Mouse (Mus musculus) embryonic fibroblast, embryonic 13.5 days (primary cell): Measurements from ENCODE around the gene Ccnq. TPM values are rescaled to one million over a fixed set of nuclear protein-coding genes. Genes with fewer than 3 reads are reported as not detected.

Source experiments
- H3K27ac ChIP-seq: 2 replicates; pipeline ENCODE4 v1.5.1; 2012; ENCODE audit warnings: low read length, control low read depth, inconsistent platforms; ENCODE audit not compliant: insufficient read depth
- H3K4me1 ChIP-seq: 2 replicates; pipeline ENCODE4 v1.6.1; 2011; ENCODE audit warnings: low read length; ENCODE audit not compliant: control insufficient read depth, insufficient read depth
- H3K4me3 ChIP-seq: 2 replicates; pipeline ENCODE4 v1.5.1; 2011; ENCODE audit warnings: mild to moderate bottlenecking, control low read depth, low read length; ENCODE audit not compliant: insufficient read depth
- CTCF ChIP-seq: IDR thresholded peaks from 2 replicates; pipeline ENCODE4 v1.5.1; 2011; ENCODE audit warnings: mild to moderate bottlenecking, control low read depth, low read length, moderate library complexity, borderline replicate concordance; ENCODE audit not compliant: insufficient read depth
- POLR2A ChIP-seq: IDR thresholded peaks from 2 replicates; pipeline ENCODE4 v1.6.1; 2011; ENCODE audit warnings: low read depth, mild to moderate bottlenecking, control low read depth, low read length, moderate library complexity
- polyA plus RNA-seq: library from polyadenylated mRNA; stranded (reverse); fragments of >200 nt; gene quantifications from 2 replicates; pipeline ENCODE4 v1.2.4, GENCODE M21; 2011; ENCODE audit warnings: low read depth; ENCODE audit not compliant: missing spikeins, insufficient read length

The Ccnq gene
- polyA plus RNA-seq, 1 experiment = 16.2 TPM

DNA sequence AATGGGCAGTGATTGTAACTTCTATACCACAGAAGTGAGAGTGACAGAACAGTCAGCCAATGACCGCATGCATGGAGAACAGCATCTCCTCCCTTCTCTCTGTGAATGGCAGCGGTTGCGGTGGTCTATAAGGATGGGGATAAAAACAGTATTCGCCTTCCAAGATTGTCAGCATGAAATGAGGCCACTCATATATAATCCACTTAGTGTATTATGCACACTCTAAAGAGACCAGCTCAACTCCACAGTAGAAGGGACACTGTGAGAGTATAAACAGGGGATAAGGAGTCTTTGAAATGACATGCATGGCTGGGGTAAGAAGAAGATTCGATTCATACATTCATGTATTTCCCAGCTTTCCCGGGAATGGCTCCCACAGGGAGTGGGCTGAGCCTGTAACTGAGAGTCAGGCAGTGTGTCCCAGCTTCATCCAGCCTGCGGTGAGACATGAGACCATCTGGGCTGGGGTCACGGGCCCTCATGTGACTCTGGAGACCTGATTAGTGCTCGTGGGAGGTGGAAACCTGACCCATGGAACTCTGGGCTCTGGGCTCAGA is 31.3 kb upstream of the Ccnq start:
- TF ChIP-seq POLR2A (no peak), CTCF (no peak)
- Histone ChIP-seq H3K4me1 (no peaks in the 10 kb centered on the region), H3K4me3 (no peak overlapping the region), H3K27ac (no peak overlapping the region)

DNA sequence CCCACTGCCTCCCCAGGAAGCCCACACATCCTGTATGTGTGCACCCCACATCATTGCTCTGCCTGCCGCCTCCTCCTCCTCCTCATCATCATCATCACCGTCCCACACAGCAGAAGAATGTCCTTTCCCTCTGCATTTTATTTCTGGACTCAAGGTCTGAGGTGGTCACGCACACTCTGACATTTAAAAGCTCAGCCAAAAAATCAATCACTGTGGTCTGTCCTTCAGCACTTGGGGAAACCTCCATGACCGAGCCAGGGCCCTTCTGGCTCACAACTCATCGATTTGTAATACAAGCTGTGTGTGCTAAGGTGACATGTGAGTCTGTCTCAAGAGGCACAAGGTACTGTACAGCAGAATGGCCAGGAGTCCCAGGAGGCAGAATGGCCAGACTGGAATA is 30.8 kb upstream of the Ccnq start:
- no peak overlapping the region for H3K27ac ChIP-seq
- TF ChIP-seq POLR2A (no peak), CTCF (no peak)
- H3K4me3 ChIP-seq = no peak overlapping the region
- H3K4me1 ChIP-seq = no peaks in the 10 kb centered on the region

DNA sequence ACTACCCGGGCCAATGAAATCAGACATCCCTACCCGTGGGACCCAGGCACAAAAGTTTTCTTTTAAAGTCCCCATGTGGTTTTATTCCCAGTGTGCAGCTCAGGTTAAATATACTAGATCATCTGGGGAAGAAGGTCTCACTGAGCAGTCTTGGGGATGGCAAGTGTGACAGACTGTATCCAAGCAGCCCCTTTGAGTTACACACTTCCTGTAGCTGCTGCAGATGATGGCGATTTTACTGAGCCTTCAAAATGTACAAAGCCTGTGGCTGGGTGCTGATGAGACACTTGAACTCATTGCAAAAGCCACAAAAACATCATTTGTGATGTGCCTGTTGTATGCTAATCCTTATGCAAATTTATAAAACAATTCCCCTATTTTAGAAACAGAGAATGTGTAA is 29.0 kb upstream of the Ccnq start:
- Histone ChIP-seq H3K27ac (no peak overlapping the region), H3K4me1 (no peaks in the 10 kb centered on the region), H3K4me3 (no peak overlapping the region)
- TF ChIP-seq POLR2A = no peak
- no peak for TF ChIP-seq CTCF

DNA sequence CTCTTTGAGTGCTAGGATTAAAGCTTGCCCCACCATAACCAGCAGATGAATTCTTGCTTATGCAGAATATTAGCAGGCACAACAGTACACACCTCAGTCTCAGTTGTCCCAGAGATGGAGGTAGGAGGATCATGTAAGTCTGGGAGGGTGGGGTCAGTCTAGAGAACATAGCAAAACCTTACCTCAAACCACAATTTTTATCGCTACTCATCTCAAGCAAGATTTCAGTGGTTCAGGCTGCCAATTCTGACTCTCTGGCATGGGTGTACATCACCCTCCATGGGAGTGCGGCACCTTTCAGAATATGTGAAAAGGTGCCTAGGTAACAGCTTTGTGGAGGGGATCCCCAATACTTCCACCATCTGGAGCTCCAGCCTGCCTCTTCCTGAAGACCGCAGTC is 28.5 kb upstream of the Ccnq start:
- H3K27ac ChIP-seq = no peak overlapping the region
- TF ChIP-seq CTCF (no peak), POLR2A (no peak)

DNA sequence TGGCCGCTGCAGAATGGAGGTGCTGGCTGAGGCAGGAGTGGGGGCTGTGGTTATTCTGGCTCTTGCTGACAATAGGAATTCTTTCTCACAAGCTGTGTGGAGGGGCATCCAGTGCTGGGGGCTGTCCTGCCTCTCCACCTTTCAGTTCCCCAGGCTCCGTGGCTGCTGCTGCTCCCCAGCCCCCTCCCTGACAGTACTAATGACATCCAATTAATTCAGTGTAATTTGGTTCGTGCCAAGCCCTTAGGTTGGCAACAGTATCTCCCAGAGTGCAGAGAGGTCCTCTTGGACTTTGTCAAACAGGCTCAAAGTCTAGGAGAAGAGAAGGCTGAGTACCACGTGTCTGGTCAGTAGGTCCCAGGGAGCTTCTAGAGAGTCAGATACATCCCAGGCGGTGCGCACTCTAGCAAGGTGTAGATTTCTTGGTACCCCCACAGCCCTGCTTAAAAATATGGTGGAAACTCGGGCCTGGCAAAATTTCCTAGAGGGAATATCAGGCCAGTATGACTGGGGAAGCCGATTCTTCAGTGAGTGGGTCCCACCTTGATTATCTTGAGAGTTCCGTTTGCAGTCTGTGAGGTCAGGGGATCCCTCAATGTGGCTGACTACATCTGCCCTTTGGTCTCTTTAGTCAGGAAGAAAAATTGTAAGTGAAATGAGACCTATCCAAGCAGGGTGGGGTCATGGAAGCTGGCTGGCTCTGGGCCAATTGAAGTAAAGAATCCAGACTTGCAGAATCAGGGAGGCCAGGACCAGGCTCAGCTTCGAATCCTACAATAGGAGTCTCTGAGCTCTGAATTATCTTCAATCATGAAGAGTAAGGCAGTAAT is 26.5 kb upstream of the Ccnq start:
- no peak overlapping the region for H3K27ac ChIP-seq
- H3K4me3 ChIP-seq = no peak overlapping the region
- TF ChIP-seq CTCF (no peak), POLR2A (no peak)
- no peaks in the 10 kb centered on the region for H3K4me1 ChIP-seq

More for the DNA sequence above, 28.5 kb upstream of the Ccnq start:
- Histone ChIP-seq H3K4me1 (no peaks in the 10 kb centered on the region), H3K4me3 (no peak overlapping the region)

DNA sequence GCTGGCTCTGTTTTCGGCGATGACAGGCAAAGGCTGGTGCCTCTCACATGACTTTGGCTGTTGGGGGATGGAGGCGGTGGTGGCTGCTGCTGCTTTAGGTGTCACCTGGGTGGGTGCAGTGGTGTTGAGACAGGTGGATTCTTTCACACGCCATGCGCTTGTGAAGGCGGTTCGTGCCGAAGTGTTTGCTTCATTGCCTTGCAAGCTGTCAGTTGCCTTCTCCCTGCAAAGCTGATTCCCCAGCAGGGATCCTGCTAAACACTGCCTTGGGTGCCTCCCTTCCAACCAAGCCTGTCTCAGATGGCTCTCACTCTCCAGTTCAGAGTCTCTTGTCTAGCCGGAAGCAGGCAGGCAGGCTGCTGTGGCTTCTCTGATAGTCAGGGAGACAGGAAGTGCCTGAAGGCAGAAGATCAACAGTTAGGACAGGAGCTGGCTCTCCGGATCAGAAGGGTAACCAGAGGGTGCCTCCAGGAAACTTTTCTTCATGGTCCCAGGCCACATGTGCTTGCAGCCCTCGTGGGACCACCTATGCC is 20.3 kb upstream of the Ccnq start:
- Histone ChIP-seq H3K4me1 (no peaks in the 10 kb centered on the region), H3K4me3 (no peak overlapping the region), H3K27ac (no peak overlapping the region)
- no peak for TF ChIP-seq CTCF
- no peak for TF ChIP-seq POLR2A

DNA sequence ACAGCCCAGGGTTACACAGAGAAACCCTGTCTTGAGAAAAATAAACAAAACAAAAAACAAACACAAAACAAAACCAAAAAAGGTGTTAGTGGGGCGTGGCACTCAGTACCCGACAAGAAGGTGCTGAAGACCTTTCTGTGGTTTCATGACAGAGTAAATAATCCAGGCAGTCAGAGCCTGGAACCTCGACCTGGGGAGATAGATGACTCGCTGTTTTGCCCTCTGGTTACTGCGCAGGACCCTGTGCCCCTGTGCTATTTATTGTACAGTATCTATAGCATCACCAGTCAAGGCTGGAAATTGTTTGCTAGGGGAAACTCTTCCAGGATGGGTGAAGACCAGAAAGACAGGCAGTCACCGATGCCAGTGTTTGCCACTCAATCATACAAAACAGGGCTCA is 18.9 kb upstream of the Ccnq start:
- no peak overlapping the region for H3K4me3 ChIP-seq
- no peak overlapping the region for H3K27ac ChIP-seq
- no peaks in the 10 kb centered on the region for H3K4me1 ChIP-seq
- TF ChIP-seq CTCF (no peak), POLR2A (no peak)

DNA sequence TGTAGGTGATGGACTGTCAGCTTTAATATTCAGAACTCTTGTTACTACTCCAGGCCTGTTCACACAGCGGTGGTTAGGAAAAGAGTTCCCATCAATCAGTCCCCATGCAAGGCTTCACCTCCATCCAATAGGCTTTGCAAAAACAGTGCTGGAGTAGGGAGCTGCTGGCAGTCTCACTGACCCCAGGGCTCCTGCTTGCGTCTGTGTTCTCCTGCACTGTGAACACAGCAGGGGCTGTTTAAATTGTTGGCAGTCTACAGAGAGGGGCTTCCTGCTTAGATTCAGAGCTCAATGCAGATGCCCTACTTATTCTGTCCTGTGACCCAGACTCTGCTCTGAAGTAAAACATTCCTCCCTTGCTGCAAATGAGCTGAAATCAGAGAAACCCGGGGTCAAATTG is 17.2 kb upstream of the Ccnq start:
- Histone ChIP-seq H3K4me1 (no peaks in the 10 kb centered on the region), H3K4me3 (no peak overlapping the region), H3K27ac (no peak overlapping the region)
- TF ChIP-seq POLR2A = no peak
- TF ChIP-seq CTCF = no peak

DNA sequence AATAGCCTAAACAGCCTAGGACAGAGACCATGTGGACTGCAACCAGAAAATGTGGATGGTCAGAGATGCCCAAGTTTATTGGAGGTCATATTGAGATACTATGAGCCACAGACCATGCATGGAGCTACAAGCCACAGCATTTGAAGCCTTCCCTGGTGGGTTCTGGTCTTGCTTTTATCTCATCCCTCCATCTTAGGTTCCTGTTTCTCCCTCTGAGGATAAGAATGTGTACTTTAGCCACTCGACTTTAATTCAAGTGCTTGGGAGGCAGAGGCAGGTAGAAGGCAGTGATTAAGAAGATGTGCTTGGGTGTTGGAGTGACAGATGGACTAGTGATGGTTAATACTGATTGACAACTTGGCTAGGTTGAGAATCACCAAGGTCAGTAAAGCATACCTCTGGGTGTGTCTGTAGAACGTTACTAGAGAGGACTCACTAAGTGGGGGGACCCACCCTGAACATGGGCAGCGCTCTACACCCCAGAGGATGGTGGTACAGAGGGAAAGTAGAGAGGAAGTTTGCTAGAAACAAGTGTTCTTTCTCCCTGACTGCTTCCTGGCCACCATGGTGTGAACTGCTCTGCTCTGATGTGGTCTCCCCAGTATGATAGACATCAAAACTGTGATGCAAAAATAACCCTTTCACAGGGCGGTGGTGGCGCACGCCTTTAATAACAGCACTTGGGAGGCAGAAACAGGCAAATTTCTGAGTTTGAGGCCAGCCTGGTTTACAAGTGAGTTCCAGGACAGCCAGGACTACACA is 14.7 kb upstream of the Ccnq start:
- TF ChIP-seq POLR2A (no peak), CTCF (no peak)
- no peak overlapping the region for H3K4me3 ChIP-seq
- H3K27ac ChIP-seq = no peak overlapping the region
- no peaks in the 10 kb centered on the region for H3K4me1 ChIP-seq

DNA sequence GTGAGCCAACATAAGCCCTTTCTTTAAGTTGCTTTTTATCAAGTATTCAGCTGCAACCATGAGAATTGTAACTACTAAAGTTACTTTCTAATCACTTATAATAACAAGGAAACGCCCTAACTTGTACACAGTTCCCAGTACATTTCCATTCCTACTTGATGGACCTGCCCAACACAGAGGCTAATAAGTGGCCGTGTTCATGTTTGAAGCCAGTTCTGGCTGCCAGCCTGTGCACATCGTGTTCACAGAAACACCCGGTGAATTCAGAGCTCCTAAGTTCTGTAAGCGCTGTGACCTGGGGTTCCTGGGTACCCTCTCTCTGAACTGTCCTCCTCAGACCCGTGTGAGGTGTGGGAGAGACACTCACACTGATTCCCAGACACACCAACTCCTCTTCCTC is 13.3 kb upstream of the Ccnq start:
- H3K27ac ChIP-seq = no peak overlapping the region
- TF ChIP-seq CTCF (no peak), POLR2A (no peak)
- H3K4me3 ChIP-seq = no peak overlapping the region
- H3K4me1 ChIP-seq = no peaks in the 10 kb centered on the region

DNA sequence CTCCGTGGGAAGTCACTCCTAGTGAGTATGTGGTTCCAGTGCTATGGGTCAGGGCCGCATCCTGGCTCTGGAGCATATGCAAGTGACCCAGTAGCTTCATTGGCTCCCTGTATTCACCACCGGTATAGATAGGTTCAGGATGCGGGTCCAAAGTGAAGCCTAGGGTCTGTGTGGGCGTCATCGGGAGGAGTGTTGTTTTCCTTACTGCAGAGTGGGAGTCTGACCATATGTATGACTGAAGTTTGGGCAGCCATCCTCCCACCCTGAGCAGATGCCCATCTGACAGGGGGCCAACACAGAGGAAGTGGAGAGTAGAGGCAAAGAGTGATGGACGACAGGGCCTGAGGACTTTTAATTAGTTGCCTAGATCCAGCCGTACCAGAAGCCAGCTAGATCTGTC is 12.8 kb upstream of the Ccnq start:
- TF ChIP-seq POLR2A (no peak), CTCF (no peak)
- Histone ChIP-seq H3K27ac (no peak overlapping the region), H3K4me1 (no peaks in the 10 kb centered on the region), H3K4me3 (no peak overlapping the region)
